ENCODE assay signal across 9 mouse cellular contexts in genomic region chr6:128629771-128630739, GRCm38 (mm10). TPM values are rescaled to one million over a fixed set of nuclear protein-coding genes. Genes with fewer than 3 reads are reported as not detected.
DNase-seq lines count a peak whose midpoint lies in the region; ATAC-seq and TF ChIP-seq lines count a peak whose summit lies in the region.
"Not testable (repeated sequence)": the region's sequence is repeated elsewhere in the genome, so short reads cannot be mapped to it uniquely, and the experiment has no call there.
"Had no signal": no experiment of that assay in that cellular context is flagged by ENCODE, and none has a peak within 500 bp of the region (broad histone marks: within the 10 kb centered on the region; RNA-seq: fewer than 3 reads in every experiment).

No protein-coding gene starts in this region.

- DNase-seq in ES-CJ7 (ENCODE audit: low read depth, low spot score), result peak; percentile 88
- DNase-seq in cerebellum, adult 18-20 months, result peak; percentile 52 to 58
- peak; percentile 83 for DNase-seq in forebrain, postnatal 0 days
- peak; percentile 73 for DNase-seq in hindbrain, embryonic 11.5 days (ENCODE audit: low spot score)
- DNase-seq in layer of hippocampus, adult 8-10 months (ENCODE audit: low spot score in 2 of 2), result peak; percentile 19 to 61
- peak; percentile 51 for DNase-seq in liver, postnatal 0 days
- peak; percentile 41 for DNase-seq in telencephalon, adult 2 months (ENCODE audit: low read depth, low spot score)

- not testable (repeated sequence) for TF ChIP-seq EP300 in liver, postnatal 0 days (IDR thresholded peaks at IDR 0.05; ENCODE audit: low read depth)

- H3K4me2 ChIP-seq in forebrain, postnatal 0 days (ENCODE audit: low read depth); hindbrain, embryonic 11.5 days (replicated peaks; ENCODE audit: low read depth, low read length); liver, postnatal 0 days (ENCODE audit: low read depth, low read length); neural tube, embryonic 12.5 days (replicated peaks): not testable (repeated sequence)

- not testable (repeated sequence) for H3K27me3 ChIP-seq in forebrain, postnatal 0 days (ENCODE audit: insufficient read depth, low read length); hindbrain, embryonic 11.5 days (ENCODE audit: control insufficient read depth, insufficient read depth, low read length); liver, postnatal 0 days (ENCODE audit: insufficient read depth, low read length); neural tube, embryonic 12.5 days (replicated peaks)

- H3K9ac ChIP-seq in forebrain, postnatal 0 days; hindbrain, embryonic 11.5 days (ENCODE audit: low read depth, low read length); liver, postnatal 0 days (replicated peaks); neural tube, embryonic 12.5 days: not testable (repeated sequence)

- peak; percentile 83 for TF ChIP-seq CTCF in forebrain, postnatal 0 days (IDR thresholded peaks at IDR 0.05; ENCODE audit: low read depth)
- TF ChIP-seq CTCF in liver, postnatal 0 days (IDR thresholded peaks at IDR 0.05; ENCODE audit: low read depth), result peak; percentile 77

- peak; percentile 98 for ATAC-seq in forebrain, postnatal 0 days
- peak; percentile 91 for ATAC-seq in hindbrain, embryonic 11.5 days (ENCODE audit: low FRiP score)
- peak; percentile 50 for ATAC-seq in liver, postnatal 0 days
- peak; percentile 90 for ATAC-seq in neural tube, embryonic 12.5 days (ENCODE audit: low FRiP score, low read depth)

- H3K4me3 ChIP-seq in forebrain, postnatal 0 days (ENCODE audit: low read depth, low read length); hindbrain, embryonic 11.5 days (ENCODE audit: low read depth, low read length); liver, postnatal 0 days (ENCODE audit: low read depth, low read length); neural tube, embryonic 12.5 days: not testable (repeated sequence)

- H3K36me3 ChIP-seq in forebrain, postnatal 0 days (ENCODE audit: insufficient read depth); hindbrain, embryonic 11.5 days (ENCODE audit: control insufficient read depth, insufficient read depth, low read length); liver, postnatal 0 days (replicated peaks; ENCODE audit: insufficient read depth, low read length); neural tube, embryonic 12.5 days: not testable (repeated sequence)

- H3K9me3 ChIP-seq in forebrain, postnatal 0 days (ENCODE audit: low read length); hindbrain, embryonic 11.5 days (ENCODE audit: control insufficient read depth, low read length); liver, postnatal 0 days (ENCODE audit: low read length); neural tube, embryonic 12.5 days: not testable (repeated sequence)

- 57% methylated on average over 12 of the region's 13 CpGs for WGBS in forebrain, postnatal 0 days
- 57% methylated on average over 12 of the region's 13 CpGs for WGBS in hindbrain, embryonic 11.5 days
- WGBS in liver, postnatal 0 days (ENCODE audit: insufficient replicate concordance), result 39% methylated on average over 13 of the region's 13 CpGs
- 56% methylated on average over 13 of the region's 13 CpGs for WGBS in neural tube, embryonic 12.5 days

- not testable (repeated sequence) for H3K4me1 ChIP-seq in forebrain, postnatal 0 days (ENCODE audit: insufficient read depth); hindbrain, embryonic 11.5 days (replicated peaks; ENCODE audit: control insufficient read depth, insufficient read depth, low read length); liver, postnatal 0 days (ENCODE audit: insufficient read depth); neural tube, embryonic 12.5 days

- not testable (repeated sequence) for H3K27ac ChIP-seq in forebrain, postnatal 0 days (ENCODE audit: low read depth, low read length); hindbrain, embryonic 11.5 days (ENCODE audit: low read depth, low read length); neural tube, embryonic 12.5 days
- H3K27ac ChIP-seq in liver, postnatal 0 days (ENCODE audit: low read depth), result peak overlapping the region; percentile 78

RNA-seq across cellular contexts. Expression of gene Klrb1a, which starts 6.7 kb away (rescaled TPM):
- not detected in 2 replicates for total RNA-seq in forebrain, postnatal 0 days (2014; rRNA removed)
- polyA plus RNA-seq in forebrain, postnatal 0 days (2015; fragmentation: Nextera tagmentation; extraction: Ambion mirVana), result not detected in 2 replicates
- polyA plus RNA-seq in hindbrain, embryonic 11.5 days (2014; fragmentation: Nextera tagmentation; extraction: Ambion mirVana), result not detected in 2 replicates
- total RNA-seq in layer of hippocampus, adult 8-10 months (2022), result not detected
- polyA plus RNA-seq in liver, postnatal 0 days (2015; fragmentation: Nextera tagmentation; extraction: Ambion mirVana), result 0.15 and 0.36 TPM in 2 replicates
- not detected in 2 replicates for polyA plus RNA-seq in neural tube, embryonic 12.5 days (2016; fragmentation: Nextera tagmentation; extraction: Ambion mirVana)
- total RNA-seq: adrenal gland, adult 8-10 months had no signal

RNA-seq across cellular contexts. Expression of gene Clec2h, which starts 32.1 kb away (rescaled TPM):
- not detected in 2 replicates for total RNA-seq in forebrain, postnatal 0 days (2014; rRNA removed)
- not detected in 2 replicates for polyA plus RNA-seq in forebrain, postnatal 0 days (2015; fragmentation: Nextera tagmentation; extraction: Ambion mirVana)
- polyA plus RNA-seq in hindbrain, embryonic 11.5 days (2014; fragmentation: Nextera tagmentation; extraction: Ambion mirVana), result not detected in 2 replicates
- total RNA-seq in layer of hippocampus, adult 8-10 months (2022), result not detected
- 0.33 and 0.46 TPM in 2 replicates for polyA plus RNA-seq in liver, postnatal 0 days (2015; fragmentation: Nextera tagmentation; extraction: Ambion mirVana)
- polyA plus RNA-seq in neural tube, embryonic 12.5 days (2016; fragmentation: Nextera tagmentation; extraction: Ambion mirVana), result not detected in 2 replicates

RNA-seq across cellular contexts. Expression of gene A2ml1, which starts 48.6 kb away (rescaled TPM):
- total RNA-seq in forebrain, postnatal 0 days (2014; rRNA removed), result 2.8 and 3.9 TPM in 2 replicates
- polyA plus RNA-seq in forebrain, postnatal 0 days (2015; fragmentation: Nextera tagmentation; extraction: Ambion mirVana), result 10.7 and 14.2 TPM in 2 replicates
- polyA plus RNA-seq in hindbrain, embryonic 11.5 days (2014; fragmentation: Nextera tagmentation; extraction: Ambion mirVana), result not detected in 2 replicates
- 10 to 100 TPM in 2 of 4 experiments, 1 to 10 TPM in 2; 7.2 to 13.6 (median 10.1) TPM for total RNA-seq in layer of hippocampus, adult 8-10 months (2022)
- 29.7 and 30.6 TPM in 2 replicates for polyA plus RNA-seq in liver, postnatal 0 days (2015; fragmentation: Nextera tagmentation; extraction: Ambion mirVana)
- polyA plus RNA-seq in neural tube, embryonic 12.5 days (2016; fragmentation: Nextera tagmentation; extraction: Ambion mirVana), result not detected in 2 replicates
- total RNA-seq: adrenal gland, adult 8-10 months had no signal
